Mouse (Mus musculus) embryo, embryonic 10 days (tissue): ENCODE measurements around the gene Atf6.

ENCODE experiments used
- DNase-seq: peaks from one replicate; pipeline ENCODE4 v3.0.0-alpha.2; 2015; ENCODE audit warnings: low spot score

Gene Atf6

DNA sequence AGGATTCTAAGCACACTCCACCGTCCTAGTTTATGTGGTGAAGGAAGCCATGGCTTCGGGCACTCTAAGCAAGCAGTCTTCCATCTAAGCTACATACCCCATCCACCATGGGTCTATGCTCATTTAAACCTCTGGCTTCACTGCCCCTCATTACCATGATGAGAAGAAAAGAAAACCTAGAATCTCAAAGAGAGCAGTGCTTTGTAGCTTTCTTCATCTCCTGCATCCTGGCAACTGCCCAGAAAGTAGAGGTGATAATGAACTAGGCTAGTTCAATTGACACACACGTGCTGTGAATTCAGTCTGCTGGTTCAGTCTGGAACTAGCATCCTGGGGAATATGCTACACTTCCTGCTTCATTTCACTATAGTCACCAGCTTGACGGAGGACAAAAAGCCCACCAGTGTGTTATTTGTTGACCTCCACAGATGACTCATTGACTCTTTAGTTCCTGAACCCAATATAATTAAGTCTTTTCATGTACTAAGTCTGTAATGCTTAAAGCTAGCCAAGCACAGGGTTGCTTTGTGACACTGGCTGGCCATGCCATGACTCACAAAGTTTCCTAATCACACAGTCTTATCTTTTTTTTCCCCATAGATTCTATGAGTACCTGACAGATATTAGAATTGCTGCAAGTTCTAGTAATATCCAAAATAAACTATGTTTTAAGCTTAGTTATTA is 162.5 kb downstream of the Atf6 start:
- DNase-seq: no peak

DNA sequence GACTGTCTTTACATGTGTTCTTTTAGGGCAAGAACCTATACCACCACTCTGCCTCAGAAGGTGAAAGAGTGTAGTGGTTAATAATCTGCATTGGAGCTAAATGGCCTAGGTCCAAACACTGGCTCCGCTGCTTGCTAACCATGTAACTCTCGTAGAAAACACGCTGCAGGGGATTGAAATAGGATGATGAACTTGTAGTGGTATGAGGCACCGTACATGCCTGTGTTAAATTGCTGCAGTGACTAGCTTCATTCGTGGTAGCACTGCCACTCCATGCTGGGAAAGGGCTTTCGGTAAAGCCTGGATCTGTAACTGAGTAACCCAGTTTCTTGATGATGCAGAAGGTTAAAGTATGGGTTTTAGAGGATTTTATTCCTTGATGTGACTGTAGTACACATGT is 163.5 kb downstream of the Atf6 start:
- no peak for DNase-seq

DNA sequence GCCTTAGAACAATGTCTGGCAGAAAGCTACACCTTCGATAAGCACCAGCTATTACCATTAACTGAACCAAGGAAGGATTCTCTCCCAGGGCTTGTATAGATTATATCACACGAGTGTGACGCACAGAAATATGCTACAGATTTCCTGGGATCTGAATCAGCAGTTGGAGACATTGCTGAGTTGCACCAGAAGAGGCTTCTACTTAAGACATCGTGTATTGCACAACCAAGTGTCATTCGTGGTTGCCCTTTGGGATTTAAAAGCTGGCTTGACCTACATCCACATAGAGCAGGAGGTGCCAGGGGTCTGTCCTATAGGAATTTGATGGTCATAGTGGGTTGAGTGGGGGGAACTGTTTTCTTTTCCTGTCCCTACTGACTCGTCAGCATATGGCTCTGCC is 164.6 kb downstream of the Atf6 start:
- DNase-seq: no peak

DNA sequence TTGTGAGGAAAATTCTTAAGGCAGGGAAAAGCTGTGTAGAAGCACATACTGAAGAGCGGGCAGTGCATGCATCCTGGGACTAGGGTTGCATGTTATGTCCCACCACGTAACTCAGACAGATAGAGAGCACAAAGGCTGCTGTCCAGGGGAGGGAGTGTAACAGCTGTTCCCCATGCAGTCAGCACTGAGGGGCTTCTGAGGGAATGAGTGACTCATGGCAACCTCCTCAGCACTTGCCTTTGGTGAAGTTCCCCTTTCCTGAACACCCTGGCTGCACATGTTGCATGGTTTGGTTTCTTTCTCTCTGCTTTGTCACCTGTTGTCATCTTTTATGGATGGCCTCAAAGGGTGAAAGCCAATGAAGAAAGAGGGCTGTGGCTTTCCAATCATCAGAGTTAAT is 165.3 kb downstream of the Atf6 start:
- no peak for DNase-seq

DNA sequence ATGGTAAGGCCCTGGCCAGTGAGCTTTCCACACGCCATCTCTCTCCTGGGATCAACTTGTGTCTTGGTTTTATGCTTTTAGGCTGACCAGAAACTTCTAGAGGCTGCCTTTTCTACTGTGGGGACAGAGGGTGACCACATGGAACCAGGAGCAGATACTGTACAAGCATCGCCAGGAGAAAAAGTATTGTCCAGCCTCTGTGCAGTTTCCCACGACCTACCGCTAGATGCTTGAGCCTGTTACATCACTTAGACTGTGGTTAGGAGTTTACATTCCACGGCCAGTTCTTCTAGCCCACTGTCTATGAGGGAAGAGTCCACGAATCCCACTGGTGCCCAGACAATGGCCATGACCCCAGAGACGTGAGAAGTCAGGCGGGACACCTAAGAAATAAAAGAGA is 166.0 kb downstream of the Atf6 start:
- no peak for DNase-seq

DNA sequence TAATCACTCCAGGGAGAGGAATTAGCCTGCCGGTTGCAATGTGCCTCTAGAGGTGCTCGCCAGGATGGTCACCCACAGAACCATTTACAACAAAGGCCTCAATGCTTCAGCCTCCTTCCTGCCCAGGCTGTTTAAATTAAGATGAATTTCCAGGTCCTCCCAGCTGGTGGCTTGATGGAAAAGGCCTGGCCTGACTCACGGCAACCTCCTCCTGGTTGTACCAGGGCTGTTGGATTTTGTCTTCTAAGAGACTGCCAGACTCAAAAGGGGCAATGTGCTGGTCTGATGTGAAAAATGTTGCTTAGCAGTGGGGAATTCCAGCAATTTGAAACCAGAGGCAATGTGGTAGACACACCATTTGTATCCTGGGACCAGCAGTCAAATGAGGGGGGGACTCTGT is 166.4 kb downstream of the Atf6 start:
- no peak for DNase-seq

DNA sequence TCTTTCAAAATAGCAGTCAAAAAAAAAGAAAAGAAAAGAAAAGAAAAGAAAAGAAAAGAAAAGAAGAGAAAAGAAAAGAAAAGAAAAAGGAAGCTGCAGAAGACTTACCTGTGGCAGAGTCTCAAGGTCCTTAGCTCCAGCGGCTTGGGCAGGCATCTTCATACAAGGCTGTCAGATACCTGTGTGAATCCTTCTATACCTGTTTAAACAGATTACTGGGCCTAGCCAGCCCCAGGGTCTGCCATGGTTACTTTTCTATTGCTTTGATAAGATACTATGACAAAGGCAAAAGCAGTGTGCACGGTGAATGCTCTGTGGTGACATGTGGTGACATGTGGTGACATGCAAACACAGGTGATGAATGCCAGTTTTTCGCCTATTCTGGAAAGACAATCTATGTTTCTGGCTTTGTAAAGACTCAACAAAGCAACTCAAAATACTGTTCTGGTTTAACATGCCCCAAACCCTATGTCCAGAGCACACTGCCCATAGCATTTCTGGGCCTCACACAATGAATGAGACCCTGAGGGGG is 167.0 kb downstream of the Atf6 start:
- DNase-seq: no peak

DNA sequence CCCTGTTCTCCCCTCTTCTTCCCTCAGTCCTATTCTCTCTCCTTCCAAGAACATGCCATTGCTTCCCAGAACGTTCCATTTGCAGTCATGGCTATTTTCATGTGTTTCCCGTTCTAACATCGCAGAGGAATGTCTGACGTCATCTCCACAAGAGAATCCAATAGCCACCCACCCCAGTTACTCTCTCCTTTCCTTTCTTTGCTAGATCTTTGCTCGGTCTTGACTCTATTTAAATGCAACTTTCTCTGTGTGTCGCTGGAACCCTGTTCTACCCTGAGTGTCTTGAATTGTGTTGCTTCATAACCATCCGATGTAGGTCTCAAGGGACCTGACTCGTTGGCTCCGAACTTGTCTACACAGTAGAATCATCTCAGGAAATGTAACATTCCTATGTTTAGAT is 168.0 kb downstream of the Atf6 start:
- DNase-seq: no peak

DNA sequence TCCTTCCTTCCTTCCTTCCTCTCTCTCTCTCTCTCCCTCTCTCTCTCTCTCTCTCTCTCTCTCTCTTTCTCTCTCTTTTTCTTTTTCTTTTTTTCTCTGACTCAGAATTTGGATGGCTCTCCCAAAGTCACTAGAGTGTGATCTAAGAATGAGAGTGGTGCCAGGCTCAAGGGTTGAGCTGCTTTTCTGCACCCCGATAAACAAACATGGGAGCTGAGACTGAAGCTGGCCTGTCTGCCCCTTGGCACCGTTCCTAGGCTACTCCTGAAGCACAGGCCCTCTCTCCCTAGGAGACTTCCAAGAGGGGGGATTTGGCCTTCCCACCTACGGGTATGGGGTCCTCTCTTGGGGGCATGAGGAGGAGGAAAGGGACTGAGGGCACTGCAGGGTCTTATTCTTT is 168.8 kb downstream of the Atf6 start:
- no peak for DNase-seq

DNA sequence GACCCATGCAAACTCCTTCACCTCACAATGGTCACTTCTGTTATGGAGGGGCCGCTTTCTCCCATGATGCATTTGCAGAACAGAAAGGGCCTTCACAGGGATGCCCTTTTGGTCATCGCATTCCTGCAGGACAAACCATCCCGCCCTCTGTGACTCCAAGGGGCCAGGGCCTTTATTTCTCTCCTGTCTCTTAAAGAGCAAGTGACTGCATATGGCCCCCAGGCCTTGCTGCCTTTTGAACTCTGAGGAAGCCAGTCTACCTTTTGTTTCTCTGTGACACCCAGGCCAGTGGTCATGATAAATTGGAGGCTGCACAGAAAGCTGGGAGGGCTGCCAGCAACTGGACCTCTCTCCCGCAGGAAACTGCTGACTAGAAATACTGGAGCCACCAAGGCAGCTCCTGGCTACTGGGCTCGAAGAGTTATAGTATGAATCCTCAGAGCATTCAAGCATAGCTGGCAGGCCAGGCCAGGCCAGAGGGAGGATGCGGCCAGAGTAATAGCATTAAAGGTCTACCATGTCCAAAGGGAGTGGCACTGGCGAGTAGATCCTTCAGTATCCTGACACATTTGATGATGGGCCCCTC is 169.7 kb downstream of the Atf6 start:
- no peak for DNase-seq

DNA sequence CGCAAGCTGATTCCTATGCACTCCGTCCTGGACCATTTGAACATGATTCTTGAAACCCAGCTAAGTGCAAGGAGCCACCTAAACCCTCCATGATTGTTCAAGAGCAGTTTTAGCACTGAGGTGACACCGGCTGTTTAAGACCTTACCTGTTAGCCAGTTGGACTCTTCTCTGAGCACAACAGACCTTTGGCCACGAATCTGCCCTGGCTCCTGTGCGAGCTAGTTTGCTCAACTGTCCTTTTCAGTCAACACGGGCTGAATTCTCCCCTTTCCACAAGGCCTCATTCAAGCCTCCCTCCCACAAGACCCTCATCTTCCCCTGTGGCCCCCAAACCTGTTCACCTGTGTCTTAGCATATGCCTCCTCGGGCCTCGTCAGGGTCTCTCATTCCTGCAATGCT is 170.6 kb downstream of the Atf6 start:
- DNase-seq: no peak

DNA sequence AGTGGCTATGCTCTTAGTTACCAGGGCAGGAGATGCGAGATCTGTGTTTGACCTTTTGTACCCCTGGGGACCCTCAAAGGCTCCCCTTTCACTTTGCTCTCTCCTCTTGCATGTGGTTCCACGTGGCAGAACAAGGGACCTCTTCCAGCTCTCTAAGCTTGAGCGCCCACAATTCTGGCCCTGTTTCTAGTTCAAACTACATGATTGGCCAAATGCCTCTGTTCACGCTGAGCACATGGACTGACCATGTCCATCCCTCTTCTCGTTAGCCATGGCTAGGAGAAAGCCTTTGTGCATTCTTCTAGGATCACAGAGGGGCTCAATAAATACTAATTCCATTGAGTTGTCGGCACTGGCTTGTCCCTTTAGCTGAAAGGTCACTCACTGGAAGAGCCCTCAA is 172.2 kb downstream of the Atf6 start:
- no peak for DNase-seq

DNA sequence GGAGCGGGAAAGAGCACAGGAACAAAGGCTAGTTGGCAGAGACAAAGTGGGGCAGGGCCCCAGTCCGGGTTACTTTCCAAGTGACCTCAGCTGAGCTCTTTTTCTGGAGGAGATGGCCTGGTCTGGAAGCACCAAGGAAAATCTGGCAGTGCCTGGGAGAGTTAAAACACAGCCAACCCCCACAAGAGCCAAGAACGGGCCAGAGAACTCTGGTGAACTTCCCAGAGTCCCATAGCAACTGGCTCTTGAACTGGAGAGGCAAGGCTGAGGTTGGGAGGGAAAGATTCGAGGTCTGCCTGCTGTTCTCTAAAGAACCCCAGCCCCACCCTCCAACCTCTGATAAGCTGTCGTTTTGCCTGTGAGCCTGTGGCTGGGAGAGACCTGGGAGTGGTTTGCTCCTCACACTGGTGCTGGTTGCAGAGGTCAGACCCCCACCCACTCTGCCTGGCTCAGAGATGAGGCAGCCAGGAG is 172.7 kb downstream of the Atf6 start:
- DNase-seq: no peak

DNA sequence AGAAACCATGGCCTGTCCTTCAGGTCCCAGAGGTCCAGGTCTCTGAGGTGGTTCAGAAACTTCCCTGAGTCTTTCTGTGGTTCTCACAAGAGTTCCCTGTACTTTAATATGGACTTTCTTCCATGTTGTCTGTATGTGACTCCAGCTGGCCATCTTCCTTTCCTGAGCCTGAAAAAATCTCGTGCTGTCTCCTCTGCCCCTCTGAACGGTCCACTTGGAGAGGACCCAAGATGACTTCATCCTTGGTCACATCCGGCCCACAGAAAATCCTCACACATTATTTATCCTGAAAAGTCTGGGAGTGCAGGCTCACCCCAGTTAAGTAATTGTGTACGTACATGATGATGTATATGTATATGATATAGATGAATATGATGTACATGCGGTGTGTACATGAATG is 176.3 kb downstream of the Atf6 start:
- no peak for DNase-seq

DNA sequence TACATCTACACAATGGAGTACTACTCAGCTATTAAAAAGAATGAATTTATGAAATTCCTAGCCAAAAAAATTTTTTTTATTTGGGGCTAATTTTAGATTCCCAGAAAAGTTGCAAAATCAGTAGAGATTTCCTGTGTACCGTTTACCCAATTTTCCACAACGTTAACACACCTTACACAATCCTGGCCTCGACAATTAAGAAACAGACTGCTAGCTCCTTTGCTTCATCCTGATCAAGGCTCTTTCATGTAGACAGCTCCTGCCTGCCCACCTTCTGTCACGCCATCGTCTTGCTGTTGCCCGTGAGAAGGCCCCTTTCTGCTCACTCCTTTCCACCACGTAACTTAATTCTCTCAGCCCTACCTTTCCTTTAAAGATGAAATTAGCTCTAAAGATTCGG is 177.8 kb downstream of the Atf6 start:
- DNase-seq: no peak

DNA sequence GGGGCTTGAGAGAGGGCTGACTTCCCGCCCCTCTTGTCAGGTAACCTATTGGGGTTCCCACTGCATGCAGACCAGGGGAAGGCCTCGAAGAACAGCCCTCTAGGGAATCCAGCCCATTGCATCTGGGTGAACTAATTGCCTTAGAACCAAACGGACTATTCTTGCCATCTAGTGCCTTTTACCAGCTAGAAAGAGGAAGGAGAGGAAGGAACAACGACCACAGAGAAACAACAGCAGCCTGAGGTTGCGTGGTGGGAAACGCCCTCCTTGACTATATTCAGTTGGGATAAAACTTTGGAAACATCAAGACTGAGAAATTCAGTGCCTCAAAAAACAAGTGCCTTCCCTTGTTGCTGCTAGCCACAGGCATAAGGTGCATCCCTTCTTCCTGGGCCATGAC is 183.7 kb downstream of the Atf6 start:
- no peak for DNase-seq

DNA sequence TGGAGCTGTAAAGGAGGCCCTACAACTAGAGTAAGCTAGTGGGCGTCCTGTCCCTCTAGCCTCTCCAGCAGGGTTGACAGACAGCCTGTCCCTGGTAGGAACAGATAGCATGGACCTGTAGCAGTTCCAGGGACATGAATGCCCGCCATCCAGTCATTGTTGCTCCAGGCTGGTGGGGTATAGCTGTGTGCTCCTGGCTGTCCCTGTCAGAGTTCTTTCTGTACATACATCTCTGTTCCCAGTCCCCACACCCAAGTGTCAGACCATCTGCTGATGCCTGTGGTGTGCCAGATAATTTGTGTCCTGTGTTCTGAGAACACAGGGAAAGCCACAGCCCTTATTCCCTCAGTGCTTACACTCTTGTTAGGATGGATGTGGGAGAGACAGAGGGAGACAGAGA is 187.9 kb downstream of the Atf6 start:
- no peak for DNase-seq

DNA sequence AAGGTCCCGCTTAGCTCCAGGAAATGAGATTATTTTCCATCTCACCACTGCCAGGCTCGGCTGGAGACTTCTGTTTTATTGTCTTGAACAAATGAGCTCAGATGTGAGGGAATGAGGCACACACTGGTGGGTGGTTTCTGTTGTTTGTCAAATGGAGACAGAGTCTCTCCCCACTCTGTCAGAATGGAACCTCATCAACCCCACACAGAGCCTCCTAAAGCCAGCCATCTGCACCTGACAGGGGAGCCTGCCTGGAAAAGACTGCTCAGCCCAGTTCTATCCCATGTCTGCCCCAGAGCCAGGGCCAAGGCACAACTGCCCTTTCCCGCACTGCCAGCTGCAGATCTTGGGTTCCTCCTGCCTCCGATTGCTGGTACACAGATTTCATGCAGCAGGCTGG is 188.7 kb downstream of the Atf6 start:
- no peak for DNase-seq

DNA sequence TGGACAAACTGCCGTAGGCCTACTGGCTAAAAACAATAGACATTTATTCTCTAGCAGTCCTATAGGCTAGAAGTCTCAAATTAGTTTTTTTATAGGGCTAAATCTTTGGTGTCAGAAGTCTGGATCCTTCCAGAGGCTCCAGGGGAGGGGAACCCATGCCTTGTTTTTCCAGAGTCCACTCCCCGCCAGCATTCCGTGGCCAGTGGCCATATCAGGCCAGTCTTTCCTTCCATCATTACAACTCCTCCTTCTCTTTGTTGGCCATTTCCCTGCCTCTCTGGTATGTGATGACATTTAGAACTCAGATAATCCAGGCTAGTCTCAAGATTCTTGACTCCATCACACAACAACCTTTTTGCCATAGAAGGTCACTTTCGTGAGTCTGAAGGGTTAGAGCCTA is 189.9 kb downstream of the Atf6 start:
- no peak for DNase-seq

DNA sequence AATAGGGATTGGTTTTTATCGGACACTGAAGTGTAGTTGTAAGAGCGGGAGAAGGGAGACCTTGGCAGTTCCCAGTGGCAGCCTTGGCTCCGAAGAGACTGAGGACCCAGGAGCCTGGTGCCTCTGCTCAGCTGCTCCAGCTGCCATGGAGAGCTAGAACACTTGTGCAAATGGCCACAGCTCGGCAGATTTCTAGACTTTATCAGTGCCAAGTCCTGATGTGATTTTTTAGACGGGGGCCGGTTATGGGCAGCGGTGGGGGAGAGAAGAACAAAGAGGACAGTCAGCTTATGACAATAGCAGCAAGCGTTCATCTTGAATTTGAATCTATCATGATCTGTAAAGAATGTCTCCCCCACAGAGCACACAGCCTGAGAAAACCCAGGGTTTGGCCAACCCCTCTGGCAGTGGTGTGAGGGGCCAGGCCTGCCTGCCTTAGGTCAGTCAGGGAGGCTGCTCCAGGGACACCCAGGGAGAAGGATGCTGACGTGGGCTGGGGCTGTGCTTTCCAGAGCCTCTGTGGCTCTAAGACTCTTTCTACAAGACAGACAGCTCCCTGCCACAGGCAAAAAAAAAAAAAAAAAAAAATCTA is 193.3 kb downstream of the Atf6 start:
- no peak for DNase-seq

DNA sequence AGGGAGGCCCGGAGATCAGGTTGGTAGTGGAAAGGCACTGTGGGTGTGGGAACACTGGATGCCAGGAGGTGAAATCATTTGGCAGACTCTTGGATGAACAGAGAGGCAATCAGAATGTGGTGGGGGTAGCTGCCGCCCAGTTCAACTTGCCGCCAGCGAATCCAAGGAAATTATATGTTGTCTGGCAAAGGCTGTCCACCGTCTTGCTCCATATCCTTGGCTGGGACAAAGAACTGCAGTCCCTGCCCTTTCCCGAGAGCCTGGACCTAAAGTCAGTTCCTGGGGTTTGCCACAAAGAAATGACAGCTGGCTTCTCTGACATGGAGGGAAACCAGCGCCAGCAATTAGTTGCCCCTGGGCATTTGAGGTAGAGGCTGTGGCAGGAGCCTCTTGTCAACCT is 202.4 kb downstream of the Atf6 start:
- no peak for DNase-seq

DNA sequence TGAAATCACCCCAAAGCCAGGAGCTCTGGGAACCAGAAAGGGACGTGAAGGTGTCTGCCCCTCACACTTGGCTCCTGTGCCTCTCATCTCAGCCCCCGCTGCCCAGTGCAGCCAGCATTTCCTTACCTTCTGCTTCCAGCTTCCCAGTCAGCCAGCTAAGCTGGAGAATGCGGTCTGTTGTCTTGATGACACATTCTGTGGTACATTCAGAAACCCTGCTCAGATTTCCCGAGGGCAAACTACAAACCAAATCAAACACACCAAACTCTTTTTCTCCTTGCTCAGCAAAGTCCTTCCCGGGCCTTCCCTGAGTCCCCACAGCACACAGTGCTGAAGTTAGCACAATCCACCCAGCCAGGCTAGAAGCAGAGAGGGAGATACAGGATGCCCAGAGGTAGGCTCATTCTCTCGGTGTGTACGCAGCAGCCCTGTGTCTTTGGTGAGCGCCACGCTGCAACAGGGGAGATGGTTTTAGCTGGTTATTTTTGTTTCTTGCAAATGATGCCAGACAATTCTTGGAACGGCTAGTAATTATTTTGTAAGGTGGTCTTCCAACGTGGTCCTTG is 202.9 kb downstream of the Atf6 start:
- no peak for DNase-seq

DNA sequence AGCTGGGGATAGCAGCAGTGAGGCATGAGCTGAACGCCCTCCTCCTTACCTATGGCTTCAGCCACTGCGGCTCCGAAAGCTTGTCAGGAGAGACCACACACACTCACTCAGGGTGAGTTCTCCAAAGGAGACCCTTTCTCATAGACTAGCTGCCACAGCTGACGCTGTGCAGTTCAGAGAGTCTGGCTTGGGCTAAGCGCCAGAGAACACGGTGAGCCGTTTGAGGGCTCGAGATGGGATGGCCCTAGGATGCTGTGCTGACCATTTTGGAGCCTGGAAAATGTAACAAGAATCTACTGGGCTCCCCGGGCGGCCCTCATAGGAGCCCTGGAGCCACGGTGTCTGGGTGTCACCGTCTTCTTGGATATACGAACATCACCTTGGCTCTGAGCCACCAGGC is 208.3 kb downstream of the Atf6 start:
- no peak for DNase-seq
